Mouse (Mus musculus) megakaryocyte, embryonic 14.5 days (primary cell): ENCODE measurements around the gene Prr19. TPM values are rescaled to one million over a fixed set of nuclear protein-coding genes. Genes with fewer than 3 reads are reported as not detected.

Experiments used
- H3K27me3 ChIP-seq: replicated peaks from 2 replicates; pipeline ENCODE3; 2012; ENCODE audit warnings: inconsistent platforms
- H3K36me3 ChIP-seq: replicated peaks from 2 replicates; pipeline ENCODE3; 2012; ENCODE audit warnings: low read length, inconsistent platforms, mixed read lengths
- H3K4me1 ChIP-seq: 2 replicates; pipeline ENCODE4 v1.6.1; 2012; ENCODE audit warnings: inconsistent platforms
- H3K4me3 ChIP-seq: replicated peaks from 2 replicates; pipeline ENCODE3; 2012; ENCODE audit warnings: moderate library complexity, mild to moderate bottlenecking, inconsistent platforms
- H3K9me3 ChIP-seq: 2 replicates; pipeline ENCODE4 v1.6.1; 2012; ENCODE audit warnings: inconsistent platforms
- FLI1 ChIP-seq: IDR thresholded peaks from 2 replicates; pipeline ENCODE4 v1.6.1; 2012; ENCODE audit warnings: low read length, inconsistent platforms, mixed read lengths
- GATA1 ChIP-seq: IDR thresholded peaks from 3 replicates; pipeline ENCODE4 v1.6.1; 2012; ENCODE audit warnings: mixed read lengths, low read length, inconsistent platforms, borderline replicate concordance
- polyA plus RNA-seq: library from polyadenylated mRNA; stranded (reverse); fragments of >175 nt; gene quantifications from 2 replicates; pipeline ENCODE4 v1.2.3, GENCODE M21; 2012; ENCODE audit warnings: low replicate concordance; ENCODE audit not compliant: insufficient read depth

Prr19 gene
- polyA plus RNA-seq, 1 experiment: 0.17 TPM

GRCm38 (mm10) chr7:25282731-25283211 is 18.4 kb upstream of the Prr19 start:
- H3K4me1 ChIP-seq: peaks cover 78% of the 10 kb centered on the region
- peak overlapping the region; percentile 92 for H3K4me3 ChIP-seq
- H3K36me3 ChIP-seq: peaks cover 38% of the 10 kb centered on the region
- TF ChIP-seq FLI1 (no peak), GATA1 (no peak)
- no peaks in the 10 kb centered on the region for H3K27me3 ChIP-seq
- H3K9me3 ChIP-seq: no peaks in the 10 kb centered on the region

GRCm38 (mm10) chr7:25283637-25284036 is 17.6 kb upstream of the Prr19 start:
- TF ChIP-seq FLI1 (no peak), GATA1 (no peak)
- H3K36me3 ChIP-seq: peaks cover 47% of the 10 kb centered on the region
- peaks cover 72% of the 10 kb centered on the region for H3K4me1 ChIP-seq
- H3K27me3 ChIP-seq: no peaks in the 10 kb centered on the region
- peak overlapping the region; percentile 92 for H3K4me3 ChIP-seq
- H3K9me3 ChIP-seq: no peaks in the 10 kb centered on the region

DNA sequence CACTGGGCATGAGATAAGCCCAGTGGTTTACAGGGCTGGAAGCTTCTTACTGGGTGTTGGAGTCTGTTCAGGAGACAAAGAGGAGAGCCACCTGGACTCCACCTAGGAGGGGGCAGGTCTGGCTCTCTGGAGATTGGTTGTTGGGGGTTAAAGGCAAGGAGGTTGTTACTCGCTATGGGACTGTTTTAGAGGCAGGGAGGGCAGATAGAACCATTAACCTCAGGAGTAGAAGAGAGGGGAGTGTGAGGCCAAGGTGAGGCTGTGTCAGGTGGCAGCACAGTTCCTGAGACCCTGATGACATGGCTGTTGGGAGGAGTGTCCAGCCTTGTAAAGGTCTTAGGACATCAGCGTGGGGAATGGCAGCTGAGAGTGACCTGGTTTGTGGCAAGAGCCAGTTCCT is 17.0 kb upstream of the Prr19 start:
- no peaks in the 10 kb centered on the region for H3K27me3 ChIP-seq
- H3K4me1 ChIP-seq: peaks cover 69% of the 10 kb centered on the region
- TF ChIP-seq GATA1: no peak
- no peak for TF ChIP-seq FLI1
- peaks cover 5% of the 10 kb centered on the region; the same call in 1 of the 2 replicates for H3K9me3 ChIP-seq
- H3K4me3 ChIP-seq: peak overlapping the region; percentile 92
- H3K36me3 ChIP-seq: peaks cover 52% of the 10 kb centered on the region

- TF ChIP-seq FLI1 (no peak), GATA1 (no peak)
- Histone ChIP-seq H3K27me3 (no peaks in the 10 kb centered on the region), H3K4me1 (peaks cover 64% of the 10 kb centered on the region), H3K4me3 (peak overlapping the region; percentile 73), H3K9me3 (peaks cover 8% of the 10 kb centered on the region; the same call in 1 of the 2 replicates), H3K36me3 (peaks cover 58% of the 10 kb centered on the region)
Measured at GRCm38 (mm10) chr7:25284766-25285165, 16.4 kb upstream of the Prr19 start.

GRCm38 (mm10) chr7:25285511-25286238 is 15.5 kb upstream of the Prr19 start:
- peaks cover 57% of the 10 kb centered on the region for H3K4me1 ChIP-seq
- peaks cover 8% of the 10 kb centered on the region; the same call in 1 of the 2 replicates for H3K9me3 ChIP-seq
- H3K36me3 ChIP-seq: peaks cover 67% of the 10 kb centered on the region
- H3K27me3 ChIP-seq: no peaks in the 10 kb centered on the region
- no peak overlapping the region for H3K4me3 ChIP-seq
- TF ChIP-seq FLI1 (no peak), GATA1 (no peak)

DNA sequence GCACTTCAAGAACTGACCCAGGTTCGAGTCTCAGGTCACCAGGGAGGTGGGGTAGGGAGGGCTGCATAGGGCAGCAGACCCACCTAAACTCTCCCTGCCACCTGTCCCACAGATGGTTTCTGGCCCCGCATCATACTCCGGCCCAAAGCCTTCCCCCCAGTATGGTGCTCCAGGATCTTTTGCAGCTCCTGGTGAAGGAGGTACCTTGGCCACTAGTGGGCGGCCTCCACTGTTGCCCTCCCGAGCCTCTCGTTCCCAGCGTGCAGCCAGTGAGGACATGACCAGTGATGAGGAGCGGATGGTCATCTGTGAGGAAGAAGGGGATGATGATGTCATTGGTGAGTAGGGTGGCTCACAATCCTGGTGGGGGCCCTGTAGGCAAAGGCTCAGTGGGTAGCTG is 14.2 kb upstream of the Prr19 start:
- no peaks in the 10 kb centered on the region for H3K27me3 ChIP-seq
- H3K36me3 ChIP-seq: peaks cover 81% of the 10 kb centered on the region
- no peak for TF ChIP-seq GATA1
- TF ChIP-seq FLI1: no peak
- H3K4me3 ChIP-seq: no peak overlapping the region
- H3K4me1 ChIP-seq: peaks cover 56% of the 10 kb centered on the region
- peaks cover 8% of the 10 kb centered on the region; the same call in 1 of the 2 replicates for H3K9me3 ChIP-seq

- Histone ChIP-seq H3K36me3 (peaks cover 91% of the 10 kb centered on the region), H3K4me1 (peaks cover 62% of the 10 kb centered on the region), H3K27me3 (no peaks in the 10 kb centered on the region), H3K4me3 (no peak overlapping the region), H3K9me3 (peaks cover 8% of the 10 kb centered on the region; the same call in 1 of the 2 replicates)
- TF ChIP-seq GATA1 (no peak), FLI1 (no peak)
Measured at GRCm38 (mm10) chr7:25288011-25288410, 13.2 kb upstream of the Prr19 start.

- no peak for TF ChIP-seq GATA1
- no peak for TF ChIP-seq FLI1
- Histone ChIP-seq H3K4me1 (peaks cover 62% of the 10 kb centered on the region), H3K27me3 (no peaks in the 10 kb centered on the region), H3K36me3 (peaks cover 98% of the 10 kb centered on the region), H3K4me3 (no peak overlapping the region), H3K9me3 (peaks cover 8% of the 10 kb centered on the region; the same call in 1 of the 2 replicates)
Measured at GRCm38 (mm10) chr7:25288721-25289120, 12.5 kb upstream of the Prr19 start.

DNA sequence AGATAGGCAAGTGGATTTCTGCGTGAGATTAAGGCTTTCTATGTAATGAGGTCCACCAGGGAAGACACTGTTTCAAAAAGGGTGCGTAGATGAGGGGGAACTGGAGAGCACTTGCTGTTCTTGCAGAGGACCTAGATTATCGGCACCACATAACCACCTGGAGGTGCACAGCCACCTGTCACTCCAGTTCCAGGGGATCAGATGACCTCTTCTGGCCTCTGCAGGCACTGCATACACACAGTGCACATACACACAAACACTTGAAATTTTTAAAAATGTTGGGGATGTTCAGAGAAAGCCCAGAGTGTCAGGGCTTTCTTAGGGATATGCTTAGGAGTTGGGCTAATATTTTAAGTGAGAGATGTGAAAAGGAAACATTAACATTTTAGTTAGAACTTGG is 11.3 kb upstream of the Prr19 start:
- TF ChIP-seq GATA1 (no peak), FLI1 (no peak)
- peaks cover 59% of the 10 kb centered on the region for H3K4me1 ChIP-seq
- H3K4me3 ChIP-seq: no peak overlapping the region
- peaks cover 8% of the 10 kb centered on the region; the same call in 1 of the 2 replicates for H3K9me3 ChIP-seq
- H3K27me3 ChIP-seq: no peaks in the 10 kb centered on the region
- H3K36me3 ChIP-seq: peaks cover 99% of the 10 kb centered on the region

DNA sequence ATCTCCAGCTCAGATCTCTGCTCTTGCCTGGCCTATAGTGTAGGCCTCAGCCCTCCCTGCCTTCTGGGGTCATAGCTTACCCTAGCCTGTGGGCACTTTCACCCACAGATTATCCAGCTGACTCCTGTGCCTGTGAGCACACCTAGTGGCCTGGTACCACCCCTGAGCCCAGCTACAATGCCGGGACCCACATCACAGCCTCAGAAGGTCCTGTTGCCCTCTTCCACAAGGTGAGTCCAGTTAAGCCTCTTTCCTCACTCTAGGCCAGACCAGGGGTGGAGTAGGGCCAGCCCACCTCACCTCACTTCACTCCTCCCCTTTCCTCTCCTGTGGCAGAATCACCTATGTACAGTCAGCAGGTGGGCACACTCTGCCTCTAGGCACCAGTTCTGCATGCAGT is 10.7 kb upstream of the Prr19 start:
- Histone ChIP-seq H3K9me3 (peaks cover 8% of the 10 kb centered on the region; the same call in 1 of the 2 replicates), H3K4me1 (peaks cover 54% of the 10 kb centered on the region), H3K36me3 (peaks cover 98% of the 10 kb centered on the region), H3K4me3 (no peak overlapping the region), H3K27me3 (no peaks in the 10 kb centered on the region)
- TF ChIP-seq FLI1 (no peak), GATA1 (no peak)
